Mouse (Mus musculus) megakaryocyte, embryonic 14.5 days (primary cell): Measurements from ENCODE around the gene Rsph1.

Source experiments
- FLI1 ChIP-seq: IDR thresholded peaks from 2 replicates; pipeline ENCODE4 v1.6.1; 2012; ENCODE audit warnings: low read length, inconsistent platforms, mixed read lengths
- GATA1 ChIP-seq: IDR thresholded peaks from 3 replicates; pipeline ENCODE4 v1.6.1; 2012; ENCODE audit warnings: mixed read lengths, low read length, inconsistent platforms, borderline replicate concordance

- TF ChIP-seq GATA1 (no peak), FLI1 (no peak)
Observed at GRCm38 (mm10) chr17:31207771-31208334, 69.3 kb downstream of the Rsph1 start, which contains the start of gene Ubash3a.
